Mouse (Mus musculus): ENCODE results near the gene Zfp763. TPM values are rescaled to one million over a fixed set of nuclear protein-coding genes. Genes with fewer than 3 reads are reported as not detected.
"Not testable (repeated sequence)": the region's sequence is repeated elsewhere in the genome, so short reads cannot be mapped to it uniquely, and the experiment has no call there.

Gene Zfp763
- 10 to 100 TPM; 19.9 to 22.4 TPM for total RNA-seq (2021)

- peak; percentile 52 to 54 for DNase-seq (ENCODE audit: extremely low spot score in 1 of 2, low spot score in 1 of 2)
These were observed at the start of gene Zfp763 for GRCm38 (mm10) chr17:33032900-33033891. Gene Zfp763 (minus strand): TSS chr17:33033402.

GRCm38 (mm10) chr17:33067958-33068357, 34.8 kb upstream of the Zfp763 start, which contains the start of gene 4921501E09Rik:
Gene 4921501E09Rik (minus strand): TSS chr17:33068058.
- no peak for DNase-seq (ENCODE audit: extremely low spot score in 1 of 2, low spot score in 1 of 2)

DNA sequence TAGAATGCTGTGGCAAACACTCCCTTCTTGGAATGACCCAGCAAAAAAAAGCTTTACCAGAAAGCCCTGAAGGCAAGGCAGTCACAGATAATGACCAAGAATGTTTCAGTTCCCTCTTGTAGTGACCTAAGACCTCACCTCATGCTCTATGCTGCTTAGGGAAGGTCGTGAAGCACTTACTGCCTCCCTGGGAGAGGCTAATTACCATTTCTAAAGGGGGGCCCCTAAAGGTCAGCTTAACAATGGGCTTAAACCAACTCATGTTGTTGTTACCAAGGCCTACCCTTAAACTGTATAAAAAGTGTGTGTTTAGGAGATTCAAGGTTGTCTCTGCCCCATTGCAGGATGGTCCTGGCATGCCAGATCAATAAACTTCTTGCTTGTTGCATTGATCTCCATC, 29.8 kb upstream of the Zfp763 start:
- no peak for DNase-seq (ENCODE audit: extremely low spot score in 1 of 2, low spot score in 1 of 2)

DNA sequence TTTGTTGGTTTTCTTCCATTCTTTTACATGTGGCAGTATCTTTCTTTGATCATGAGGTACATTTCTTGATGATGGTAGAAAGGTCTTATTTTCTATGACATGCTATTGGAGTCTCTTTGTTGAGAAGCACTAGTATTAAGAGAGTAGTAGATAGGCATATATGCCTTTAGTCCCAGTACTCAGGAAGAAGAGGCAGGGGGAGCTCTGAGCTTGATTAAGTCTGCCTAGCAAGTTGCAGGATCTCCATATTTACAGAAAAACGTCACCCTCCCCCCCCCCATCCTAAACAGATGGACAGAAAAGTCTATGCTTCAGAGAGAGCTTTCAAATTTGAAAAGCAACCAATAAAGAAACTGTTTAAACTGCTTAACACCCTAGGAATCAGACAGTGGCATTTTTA, 25.6 kb upstream of the Zfp763 start:
- no peak for DNase-seq (ENCODE audit: extremely low spot score in 1 of 2, low spot score in 1 of 2)

DNA sequence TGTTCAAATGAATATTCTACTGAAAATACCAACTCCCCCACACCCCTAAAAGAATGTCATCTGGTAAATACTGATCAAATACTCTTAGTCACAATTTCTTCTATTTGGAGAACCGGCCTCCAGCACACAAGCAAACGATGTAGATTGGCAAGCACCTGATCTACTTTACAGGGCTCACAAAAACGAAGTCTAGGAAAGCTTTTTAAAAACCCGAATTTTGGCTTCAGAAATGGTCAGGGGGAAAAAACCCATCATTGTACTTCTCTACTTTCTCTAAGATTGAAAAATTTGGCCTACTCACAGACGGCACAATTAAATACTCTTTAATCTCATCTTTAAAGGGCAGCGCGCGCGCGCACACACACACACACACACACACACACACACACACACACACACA, 826 bp downstream of the Zfp763 start:
- no peak for DNase-seq (ENCODE audit: extremely low spot score in 1 of 2, low spot score in 1 of 2)

- not testable (repeated sequence) for DNase-seq (ENCODE audit: extremely low spot score in 1 of 2, low spot score in 1 of 2)
These were observed 12.8 kb downstream of the Zfp763 start for GRCm38 (mm10) chr17:33020434-33020833.

GRCm38 (mm10) chr17:33008337-33008736, 24.9 kb downstream of the Zfp763 start:
- no peak for DNase-seq (ENCODE audit: extremely low spot score in 1 of 2, low spot score in 1 of 2)

DNA sequence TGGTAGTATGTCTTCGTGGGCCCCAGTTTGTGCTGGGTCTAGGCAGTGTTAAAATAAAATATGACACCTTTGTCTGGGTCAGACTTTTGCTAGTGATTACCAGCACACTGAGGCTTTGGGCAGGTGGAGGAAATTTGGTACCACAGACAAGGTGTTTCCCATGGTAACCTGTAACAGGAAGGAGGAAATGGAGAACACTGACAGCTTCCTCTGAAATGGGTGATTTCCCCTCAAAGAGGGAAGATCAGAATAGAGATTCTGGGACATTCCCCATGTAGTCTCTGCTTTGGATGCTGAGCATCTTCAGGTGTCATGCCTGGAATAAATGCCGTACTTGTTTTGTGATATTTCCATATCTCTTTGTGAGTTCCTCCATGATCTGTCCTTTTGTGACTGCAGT, 34.7 kb downstream of the Zfp763 start:
- no peak for DNase-seq (ENCODE audit: extremely low spot score in 1 of 2, low spot score in 1 of 2)

- DNase-seq (ENCODE audit: extremely low spot score in 1 of 2, low spot score in 1 of 2), result peak; percentile 63 to 78
These were observed 40.3 kb downstream of the Zfp763 start, which contains the start of gene Zfp952 for GRCm38 (mm10) chr17:32992699-32993474. Gene Zfp952 (plus strand): TSS chr17:32993129.

GRCm38 (mm10) chr17:32991965-32992698, 41.1 kb downstream of the Zfp763 start:
- no peak for DNase-seq (ENCODE audit: extremely low spot score in 1 of 2, low spot score in 1 of 2)

- DNase-seq (ENCODE audit: extremely low spot score in 1 of 2, low spot score in 1 of 2), result no peak
These were observed 46.9 kb downstream of the Zfp763 start for GRCm38 (mm10) chr17:32986301-32986700.

GRCm38 (mm10) chr17:32981361-32981760, 51.8 kb downstream of the Zfp763 start:
- DNase-seq (ENCODE audit: extremely low spot score in 1 of 2, low spot score in 1 of 2), result no peak

Other genes starting within 250 kb of the Zfp763 start
- 10 to 100 TPM; 85.9 to 88.6 TPM for gene Zfp871, start 245.1 kb downstream of the Zfp763 start, total RNA-seq (2021)
- gene Zfp811, start 223.5 kb downstream of the Zfp763 start, total RNA-seq (2021), result 1 to 10 TPM; 6.2 to 6.7 TPM
- 10 to 100 TPM; 29.0 to 29.2 TPM for gene Zfp799, start 203.1 kb downstream of the Zfp763 start, total RNA-seq (2021)
- gene Zfp870, start 141.8 kb downstream of the Zfp763 start, total RNA-seq (2021), result 10 to 100 TPM in 1 of 2 experiments, 1 to 10 TPM in 1; 9.9 to 10.5 TPM
- gene Cyp4f14, start 116.1 kb downstream of the Zfp763 start, total RNA-seq (2021), result 1 to 10 TPM; 4.6 to 5.3 TPM
- gene Cyp4f13, start 86.0 kb downstream of the Zfp763 start, total RNA-seq (2021), result 10 to 100 TPM; 16.6 to 28.0 TPM
- 1 to 10 TPM; 3.4 to 4.9 TPM for gene Zfp472, start 67.6 kb downstream of the Zfp763 start, total RNA-seq (2021)
- gene Zfp952, start 40.3 kb downstream of the Zfp763 start, total RNA-seq (2021), result 10 to 100 TPM; 17.2 to 17.8 TPM
- not detected for gene 4921501E09Rik, start 34.7 kb upstream of the Zfp763 start, total RNA-seq (2021)
- gene Zfp563, start 55.9 kb upstream of the Zfp763 start, total RNA-seq (2021), result 10 to 100 TPM; 17.9 to 21.8 TPM
- 1 to 10 TPM; 2.4 to 3.3 TPM for gene Morc2b, start 106.3 kb upstream of the Zfp763 start, total RNA-seq (2021)
- gene Olfr55, start 135.0 kb upstream of the Zfp763 start, total RNA-seq (2021), result not detected
- not detected for gene Olfr239, start 157.9 kb upstream of the Zfp763 start, total RNA-seq (2021)
- gene Olfr1564, start 188.3 kb upstream of the Zfp763 start, total RNA-seq (2021), result under 1 TPM; 0.34 to 0.96 TPM
- gene Zfp955a, start 221.7 kb upstream of the Zfp763 start, total RNA-seq (2021), result 10 to 100 TPM; 11.3 to 13.1 TPM
- not detected for gene Olfr63, start 231.3 kb upstream of the Zfp763 start, total RNA-seq (2021)